Mouse (Mus musculus) urinary bladder, adult 2 months (tissue): ENCODE results near the gene Gm49337. TPM values are rescaled to one million over a fixed set of nuclear protein-coding genes. Genes with fewer than 3 reads are reported as not detected.
"Not testable (repeated sequence)": the region's sequence is repeated elsewhere in the genome, so short reads cannot be mapped to it uniquely, and the experiment has no call there.

ENCODE experiments used
- DNase-seq: peaks from one replicate; pipeline ENCODE4 v3.0.0; 2022; ENCODE audit warnings: low spot score
- polyA plus RNA-seq: library from polyadenylated mRNA; depleted of rRNA; stranded (reverse); fragments of >200 nt; gene quantifications from 2 replicates; pipeline ENCODE4 v1.2.3, GENCODE M21; 2012

Gm49337 gene
- polyA plus RNA-seq, 1 experiment, result not detected

GRCm38 (mm10) chr4:116208891-116209290 is 35.7 kb downstream of the Gm49337 start:
- DNase-seq, result no peak

- no peak for DNase-seq
These were observed 42.9 kb downstream of the Gm49337 start for GRCm38 (mm10) chr4:116215895-116216605.

- no peak for DNase-seq
These were observed 43.9 kb downstream of the Gm49337 start for GRCm38 (mm10) chr4:116217046-116217445.

GRCm38 (mm10) chr4:116217661-116218060 is 44.5 kb downstream of the Gm49337 start:
- not testable (repeated sequence) for DNase-seq

- no peak for DNase-seq
These were observed 45.9 kb downstream of the Gm49337 start for GRCm38 (mm10) chr4:116219056-116219455.

- no peak for DNase-seq
These were observed 47.0 kb downstream of the Gm49337 start for GRCm38 (mm10) chr4:116220071-116220650.

GRCm38 (mm10) chr4:116220780-116221139 is 47.6 kb downstream of the Gm49337 start:
- DNase-seq, result no peak

GRCm38 (mm10) chr4:116221140-116221851 is 48.1 kb downstream of the Gm49337 start, which contains the start of gene Pik3r3:
Gene Pik3r3 (plus strand): TSS chr4:116221618.
- DNase-seq, result peak; percentile 98

GRCm38 (mm10) chr4:116221996-116222842 is 49.0 kb downstream of the Gm49337 start:
- DNase-seq, result peak; percentile 20

- DNase-seq, result no peak
These were observed 49.6 kb downstream of the Gm49337 start for GRCm38 (mm10) chr4:116222843-116223119.

GRCm38 (mm10) chr4:116243377-116243776 is 70.2 kb downstream of the Gm49337 start:
- no peak for DNase-seq

GRCm38 (mm10) chr4:116244240-116244639 is 71.1 kb downstream of the Gm49337 start:
- no peak for DNase-seq

GRCm38 (mm10) chr4:116245926-116246325 is 72.7 kb downstream of the Gm49337 start:
- not testable (repeated sequence) for DNase-seq

- DNase-seq, result no peak
These were observed 76.8 kb downstream of the Gm49337 start for GRCm38 (mm10) chr4:116249986-116250385.

GRCm38 (mm10) chr4:116268220-116268619 is 95.0 kb downstream of the Gm49337 start:
- DNase-seq, result no peak

- DNase-seq, result no peak
These were observed 109.0 kb downstream of the Gm49337 start for GRCm38 (mm10) chr4:116282211-116282610.

- no peak for DNase-seq
These were observed 118.4 kb downstream of the Gm49337 start for GRCm38 (mm10) chr4:116291561-116291960.

GRCm38 (mm10) chr4:116293296-116293695 is 120.1 kb downstream of the Gm49337 start:
- no peak for DNase-seq

GRCm38 (mm10) chr4:116300878-116301355 is 127.7 kb downstream of the Gm49337 start:
- no peak for DNase-seq

GRCm38 (mm10) chr4:116304551-116304950 is 131.4 kb downstream of the Gm49337 start:
- no peak for DNase-seq

- DNase-seq, result no peak
These were observed 144.4 kb downstream of the Gm49337 start for GRCm38 (mm10) chr4:116317575-116317974.

GRCm38 (mm10) chr4:116322127-116322526 is 148.9 kb downstream of the Gm49337 start:
- no peak for DNase-seq
